Mouse (Mus musculus) left cerebral cortex, adult 11 months (tissue): ENCODE results near the gene Agrp.

Experiments
- DNase-seq: peaks from one replicate; pipeline ENCODE4 v3.0.0; 2022; ENCODE audit warnings: low spot score

The Agrp gene

GRCm38 (mm10) chr8:105636963-105637510 is at the start of gene Agrp:
Gene Agrp, minus strand, starts transcription at chr8:105637393.
- no peak for DNase-seq

DNA sequence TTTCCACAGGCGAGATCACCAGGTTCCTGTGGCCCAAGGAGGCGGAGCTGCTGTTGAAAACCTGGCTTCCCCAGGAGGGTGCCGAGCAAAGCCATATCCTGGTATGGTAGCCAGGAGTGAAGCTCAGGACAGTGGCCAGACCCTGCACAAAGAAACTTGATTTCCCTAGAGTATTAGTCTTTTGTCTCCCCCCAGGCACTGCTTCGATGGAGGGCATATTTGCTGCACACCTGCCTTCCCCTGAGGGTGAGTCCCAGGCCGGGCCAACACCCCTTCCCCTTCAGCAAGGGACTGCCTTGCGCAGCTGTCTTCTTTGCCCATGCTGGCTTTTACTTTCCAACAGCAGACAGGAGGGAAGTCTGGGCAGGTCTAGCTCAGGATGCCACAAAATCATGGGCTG is 49.4 kb upstream of the Agrp start:
- no peak for DNase-seq

GRCm38 (mm10) chr8:105685796-105686308 is 48.7 kb upstream of the Agrp start, which contains the start of gene Carmil2:
Gene Carmil2, plus strand, starts transcription at chr8:105686274.
- no peak for DNase-seq

DNA sequence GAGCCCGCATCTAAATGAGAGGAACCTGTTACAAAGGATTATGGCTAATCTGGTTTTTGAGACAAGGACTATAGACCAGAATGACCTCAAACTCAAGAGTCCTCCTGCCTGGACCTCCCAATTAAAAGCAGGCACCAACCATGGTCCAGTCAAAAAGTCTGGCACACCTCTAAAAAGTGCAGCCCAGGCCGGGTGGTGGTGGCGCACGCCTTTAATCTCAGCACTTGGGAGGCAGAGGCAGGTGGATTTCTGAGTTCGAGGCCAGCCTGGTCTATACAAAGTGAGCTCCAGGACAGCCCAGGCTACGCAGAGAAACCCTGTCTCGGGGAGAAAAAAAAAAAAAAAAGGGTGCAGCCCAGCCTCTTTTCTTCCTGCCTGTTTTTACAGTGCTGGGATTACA is 48.1 kb upstream of the Agrp start:
- no peak for DNase-seq

DNA sequence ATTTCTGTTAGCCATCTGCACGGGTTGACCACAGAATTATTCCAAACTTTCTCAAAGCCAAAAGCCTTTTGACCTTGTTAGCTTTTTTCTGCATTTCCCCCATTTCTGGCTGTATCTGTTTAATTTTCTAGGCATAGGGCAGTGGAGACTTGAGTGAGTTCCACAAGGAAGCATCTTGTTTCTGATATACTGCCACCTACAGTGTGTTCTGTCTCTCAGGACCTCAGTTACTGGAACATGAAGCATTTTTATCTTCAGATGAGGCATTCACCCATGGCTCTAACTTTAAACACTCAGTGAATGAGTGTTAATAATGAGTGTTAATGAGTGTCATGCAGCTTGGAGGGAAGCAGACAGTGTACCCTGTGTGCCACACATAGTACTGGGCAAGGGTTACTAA is 40.7 kb upstream of the Agrp start:
- DNase-seq = no peak

DNA sequence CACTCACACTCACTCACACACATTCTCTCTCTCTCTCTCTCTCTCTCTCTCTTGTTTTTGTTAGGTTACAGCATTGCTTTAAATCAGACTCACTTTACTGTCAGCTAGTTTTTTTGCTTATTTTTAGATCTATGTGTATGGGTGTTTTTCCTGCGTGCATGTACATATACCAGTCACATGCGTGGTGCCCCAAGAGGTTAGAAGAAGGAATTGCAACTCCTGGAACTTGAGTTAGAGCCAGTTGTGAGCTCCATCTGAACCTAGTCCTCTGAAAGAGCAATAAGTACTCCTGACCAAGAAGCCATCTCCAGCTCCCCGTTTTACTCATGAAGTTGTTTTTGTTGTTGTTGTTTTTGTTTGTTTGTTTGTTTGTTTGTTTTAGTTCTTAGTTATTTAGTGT is 24.0 kb upstream of the Agrp start:
- peak; percentile 24 for DNase-seq

DNA sequence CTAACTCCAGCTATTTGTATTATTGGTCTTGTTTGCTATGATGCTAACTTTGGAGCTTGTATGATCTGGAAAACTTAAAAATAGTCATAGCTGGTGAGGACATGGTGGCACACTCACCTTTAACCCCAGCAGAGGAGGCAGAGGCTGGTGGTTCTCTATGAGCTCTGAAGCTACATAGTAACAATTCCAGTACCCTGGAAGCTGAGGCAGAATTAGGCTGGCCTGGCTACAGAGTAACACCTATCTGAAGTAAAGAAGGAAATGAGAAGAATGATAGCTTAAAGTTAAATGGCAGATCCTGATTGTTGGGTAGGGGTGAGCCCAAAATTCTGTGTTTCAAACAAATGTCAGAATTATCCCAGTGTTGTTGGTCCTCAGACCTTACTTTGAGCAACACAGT is 20.4 kb upstream of the Agrp start:
- no peak for DNase-seq

DNA sequence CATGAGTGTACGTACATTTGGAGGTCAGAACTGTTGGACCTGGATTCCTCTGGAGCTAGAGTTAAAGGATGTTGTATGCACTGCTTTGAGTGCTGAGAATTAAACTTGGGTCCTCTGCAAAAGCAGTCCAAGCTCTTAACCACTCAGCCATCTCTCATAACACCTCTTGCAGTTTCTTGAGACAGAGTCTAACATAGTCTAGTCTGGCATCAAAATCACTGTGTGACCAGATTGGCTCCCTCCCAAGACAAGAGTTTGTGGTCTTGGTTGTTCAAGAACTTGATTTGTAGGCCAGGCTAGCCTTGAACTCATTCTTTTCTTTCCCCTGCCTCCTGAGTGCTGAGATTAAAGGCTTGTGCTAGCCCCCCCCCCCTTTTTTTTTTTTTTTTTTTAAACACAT is 11.7 kb upstream of the Agrp start:
- DNase-seq = no peak

- no peak for DNase-seq
Measured at GRCm38 (mm10) chr8:105645205-105645604, 8.0 kb upstream of the Agrp start.

- DNase-seq = no peak
Measured at GRCm38 (mm10) chr8:105640511-105640910, 3.3 kb upstream of the Agrp start.

- DNase-seq = no peak
Measured at GRCm38 (mm10) chr8:105639835-105640234, 2.6 kb upstream of the Agrp start.

DNA sequence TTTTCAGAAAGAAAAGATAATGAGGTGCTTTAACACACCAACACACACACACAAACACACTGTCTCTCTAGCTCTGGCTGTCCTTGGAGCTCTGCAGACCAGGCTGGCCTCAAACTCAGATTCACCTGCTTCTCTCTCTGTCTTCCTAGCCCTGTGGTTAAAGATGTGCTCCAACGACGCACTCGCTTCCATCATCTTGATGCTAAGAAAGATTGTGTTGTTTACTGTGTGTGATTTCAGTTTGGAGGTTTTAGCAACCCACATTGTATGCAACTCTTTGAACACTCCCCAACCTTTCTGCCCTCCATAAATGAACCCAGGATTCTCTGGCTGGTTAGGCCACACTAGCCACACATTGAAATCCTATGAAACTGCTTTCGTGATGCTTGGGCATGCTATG is 1.3 kb upstream of the Agrp start:
- no peak for DNase-seq

DNA sequence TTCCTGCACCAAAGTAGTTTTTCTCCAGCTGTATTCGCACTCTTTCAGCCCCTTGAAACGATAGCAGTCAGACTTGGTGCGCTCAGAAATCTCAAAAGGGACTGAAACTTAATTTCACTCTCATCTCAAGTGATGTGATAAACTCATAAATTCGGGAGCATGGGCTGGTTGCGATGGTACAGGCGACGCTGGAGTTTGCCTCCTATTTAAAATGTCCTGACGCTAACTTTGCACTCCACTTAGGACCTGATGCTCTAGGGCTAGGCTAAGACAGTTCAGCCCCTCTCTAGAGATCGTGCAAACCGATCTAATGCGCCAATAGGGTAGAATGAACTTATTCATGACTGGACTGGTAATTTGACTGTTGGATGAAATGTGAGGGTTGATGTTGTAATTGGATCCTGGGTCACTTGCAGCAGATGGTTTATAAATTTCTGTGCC is 428 bp upstream of the Agrp start:
- DNase-seq = no peak

DNA sequence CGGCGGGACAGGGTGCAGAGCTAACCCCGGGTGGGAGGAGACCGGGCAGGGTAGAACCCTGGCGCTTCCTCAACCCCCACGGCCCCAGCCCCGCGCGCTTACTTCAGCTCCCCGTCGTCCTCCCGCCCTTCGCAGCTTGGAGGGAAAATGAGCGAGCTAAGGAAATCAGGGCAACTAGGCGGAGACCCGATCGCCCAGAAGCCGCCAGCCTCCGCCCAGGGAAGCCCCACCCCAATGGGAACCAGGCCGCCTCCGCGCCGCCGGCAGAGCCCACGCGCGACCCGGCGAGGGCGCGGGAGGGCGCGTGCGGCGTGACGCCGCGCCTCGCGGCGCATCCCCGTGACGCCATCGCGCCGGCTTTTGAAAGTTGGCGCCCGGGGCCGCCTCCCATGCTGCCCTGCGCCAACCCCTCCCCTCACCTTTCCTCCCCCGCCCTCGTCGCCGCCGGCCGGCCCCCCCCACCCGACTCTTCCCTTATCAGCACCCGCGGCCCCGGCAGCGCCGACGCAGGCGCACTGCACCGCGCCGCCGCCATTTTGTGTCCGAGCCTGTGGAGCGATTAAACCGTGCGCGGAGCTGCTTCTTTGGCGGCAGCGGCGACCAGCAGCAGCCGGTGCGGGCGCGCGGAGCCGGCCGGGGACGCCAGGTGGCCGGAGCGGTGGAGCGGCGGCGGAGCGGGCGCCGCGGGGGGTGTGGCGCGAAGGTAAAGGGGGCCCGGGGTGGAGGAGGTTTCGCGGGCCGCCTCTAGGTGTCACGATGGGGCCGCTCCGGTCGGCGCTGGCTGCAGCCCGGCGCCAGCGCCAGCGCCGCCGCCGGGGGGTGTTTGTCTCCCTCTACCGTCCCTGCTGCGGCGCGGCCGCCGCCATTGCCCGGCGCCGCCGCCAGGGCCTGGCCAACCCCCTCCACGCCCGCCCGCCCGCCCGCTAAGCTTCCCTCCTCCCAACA is 903 bp downstream of the Agrp start, which contains the start of gene Ctcf:
Gene Ctcf (plus strand): TSS at position 551 of the 945 bp plus-strand sequence.
- peak; percentile 85 for DNase-seq

GRCm38 (mm10) chr8:105635481-105635880 is 1.7 kb downstream of the Agrp start:
- no peak for DNase-seq

GRCm38 (mm10) chr8:105634771-105635458 is 2.3 kb downstream of the Agrp start:
- DNase-seq = no peak

GRCm38 (mm10) chr8:105629337-105629736 is 7.9 kb downstream of the Agrp start:
- DNase-seq = no peak

GRCm38 (mm10) chr8:105626086-105626485 is 11.1 kb downstream of the Agrp start:
- DNase-seq = no peak

GRCm38 (mm10) chr8:105624831-105625230 is 12.4 kb downstream of the Agrp start:
- DNase-seq = no peak

DNA sequence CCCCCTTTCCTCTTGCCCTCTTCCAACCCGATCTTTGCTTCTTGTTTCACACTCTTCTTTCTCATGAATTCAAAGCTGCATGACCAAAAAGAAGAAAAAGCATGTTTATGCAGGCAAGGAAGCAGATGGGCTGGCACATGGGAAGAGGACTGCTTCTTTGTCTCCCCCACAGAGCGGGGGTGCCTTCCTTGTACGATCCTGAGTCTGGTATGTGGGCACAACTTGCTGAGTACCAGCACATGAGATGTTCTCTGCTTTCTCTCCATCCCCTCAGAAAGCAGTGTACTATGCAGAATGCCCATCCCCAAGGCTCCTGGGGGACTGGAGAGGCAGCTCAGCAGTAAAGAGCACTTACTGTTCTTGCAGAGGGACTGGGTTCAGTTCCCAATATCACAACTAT is 12.8 kb downstream of the Agrp start:
- no peak for DNase-seq

DNA sequence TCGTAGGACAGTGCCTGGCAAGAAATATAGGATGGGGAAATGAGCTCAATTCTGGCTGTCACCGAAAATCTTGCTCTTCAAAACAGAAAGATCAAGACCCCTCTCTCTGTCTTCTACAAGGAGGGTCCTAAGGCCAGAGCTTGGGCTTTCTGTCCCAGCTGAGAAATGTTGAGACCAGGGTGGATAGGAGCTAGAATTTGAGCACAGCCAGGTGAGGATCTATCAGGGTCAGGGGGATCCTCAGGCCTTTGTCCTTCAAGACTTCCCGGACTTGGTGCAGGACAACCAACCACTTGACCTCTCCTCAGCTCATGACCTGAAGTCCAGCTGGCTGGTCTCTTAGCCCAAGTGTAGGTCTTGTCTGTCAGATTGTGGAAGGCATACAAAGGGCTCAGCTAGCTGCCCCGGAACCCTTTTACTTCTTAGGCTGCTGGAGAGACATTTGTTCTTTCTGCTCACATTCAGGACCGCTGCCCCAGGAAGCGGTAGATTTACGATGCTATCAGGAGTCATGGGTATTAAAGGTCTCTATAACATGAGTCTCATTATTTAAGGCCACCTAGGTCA is 13.4 kb downstream of the Agrp start:
- no peak for DNase-seq

- no peak for DNase-seq
Measured at GRCm38 (mm10) chr8:105623118-105623517, 14.1 kb downstream of the Agrp start.
